Mouse (Mus musculus): ENCODE data around the gene Tmem129. TPM values are rescaled to one million over a fixed set of nuclear protein-coding genes. Genes with fewer than 3 reads are reported as not detected.

Gene Tmem129
- polyA plus RNA-seq, 1 experiment from 2014 or later, result 47.6 TPM

- H3K36me3 ChIP-seq (ENCODE audit: control insufficient read depth, insufficient read depth, low read length), result no peaks in the 10 kb centered on the region
- no peak for DNase-seq (ENCODE audit: low spot score)
- peaks cover 48% of the 10 kb centered on the region for H3K4me1 ChIP-seq (ENCODE audit: control insufficient read depth, insufficient read depth, low read length)
- no peak overlapping the region for H3K4me3 ChIP-seq (ENCODE audit: low read depth, low read length)
- H3K27me3 ChIP-seq (replicated peaks; ENCODE audit: control insufficient read depth, insufficient read depth, low read length), result no peaks in the 10 kb centered on the region
- WGBS, result 83% methylated on average over 5 of the region's 5 CpGs
- no peaks in the 10 kb centered on the region for H3K9me3 ChIP-seq (ENCODE audit: control insufficient read depth, low read length)
- no peak for ATAC-seq (ENCODE audit: low read depth)
- H3K27ac ChIP-seq (replicated peaks; ENCODE audit: low read depth, low read length), result no peak overlapping the region
- H3K4me2 ChIP-seq (ENCODE audit: low read depth, low read length), result no peak overlapping the region
- no peak overlapping the region for H3K9ac ChIP-seq (ENCODE audit: low read depth, low read length)
These were observed 40.5 kb upstream of the Tmem129 start for GRCm38 (mm10) chr5:33698669-33699068.

- Histone ChIP-seq H3K27me3 (replicated peaks; ENCODE audit: control insufficient read depth, insufficient read depth, low read length) (no peaks in the 10 kb centered on the region), H3K9me3 (ENCODE audit: control insufficient read depth, low read length) (no peaks in the 10 kb centered on the region), H3K36me3 (ENCODE audit: control insufficient read depth, insufficient read depth, low read length) (no peaks in the 10 kb centered on the region), H3K27ac (replicated peaks; ENCODE audit: low read depth, low read length) (peak overlapping the region; percentile 70; the same call in 1 of the 2 replicates), H3K4me2 (ENCODE audit: low read depth, low read length) (no peak overlapping the region), H3K4me1 (ENCODE audit: control insufficient read depth, insufficient read depth, low read length) (peaks cover 51% of the 10 kb centered on the region), H3K4me3 (ENCODE audit: low read depth, low read length) (no peak overlapping the region), H3K9ac (ENCODE audit: low read depth, low read length) (no peak overlapping the region)
- DNase-seq (ENCODE audit: low spot score) (peak; percentile 72), ATAC-seq (ENCODE audit: low read depth) (no peak)
- WGBS, result 11% methylated on average over 13 of the region's 13 CpGs
These were observed 39.8 kb upstream of the Tmem129 start for GRCm38 (mm10) chr5:33697947-33698512.

GRCm38 (mm10) chr5:33697534-33697933 lies 39.3 kb upstream of the Tmem129 start:
- Histone ChIP-seq H3K36me3 (ENCODE audit: control insufficient read depth, insufficient read depth, low read length) (no peaks in the 10 kb centered on the region), H3K4me1 (ENCODE audit: control insufficient read depth, insufficient read depth, low read length) (peaks cover 56% of the 10 kb centered on the region), H3K4me3 (ENCODE audit: low read depth, low read length) (no peak overlapping the region), H3K4me2 (ENCODE audit: low read depth, low read length) (no peak overlapping the region), H3K27me3 (replicated peaks; ENCODE audit: control insufficient read depth, insufficient read depth, low read length) (no peaks in the 10 kb centered on the region), H3K9me3 (ENCODE audit: control insufficient read depth, low read length) (no peaks in the 10 kb centered on the region), H3K9ac (ENCODE audit: low read depth, low read length) (no peak overlapping the region), H3K27ac (replicated peaks; ENCODE audit: low read depth, low read length) (peak overlapping the region; percentile 70; the same call in 1 of the 2 replicates)
- DNase-seq (ENCODE audit: low spot score), result no peak
- no peak for ATAC-seq (ENCODE audit: low read depth)
- WGBS, result 35% methylated on average over 1 of the region's 1 CpGs

- ATAC-seq (ENCODE audit: low read depth), result peak; percentile 30; the same call in 1 of the 2 replicates
- 50% methylated on average over 5 of the region's 5 CpGs for WGBS
- Histone ChIP-seq H3K27me3 (replicated peaks; ENCODE audit: control insufficient read depth, insufficient read depth, low read length) (no peaks in the 10 kb centered on the region), H3K9me3 (ENCODE audit: control insufficient read depth, low read length) (no peaks in the 10 kb centered on the region), H3K27ac (replicated peaks; ENCODE audit: low read depth, low read length) (peak overlapping the region; percentile 70), H3K36me3 (ENCODE audit: control insufficient read depth, insufficient read depth, low read length) (no peaks in the 10 kb centered on the region), H3K9ac (ENCODE audit: low read depth, low read length) (no peak overlapping the region), H3K4me1 (ENCODE audit: control insufficient read depth, insufficient read depth, low read length) (peaks cover 65% of the 10 kb centered on the region), H3K4me2 (ENCODE audit: low read depth, low read length) (no peak overlapping the region), H3K4me3 (ENCODE audit: low read depth, low read length) (no peak overlapping the region)
- peak; percentile 71 for DNase-seq (ENCODE audit: low spot score)
These were observed 38.2 kb upstream of the Tmem129 start for GRCm38 (mm10) chr5:33696430-33696829.

GRCm38 (mm10) chr5:33695718-33696121 lies 37.5 kb upstream of the Tmem129 start:
- Histone ChIP-seq H3K27ac (replicated peaks; ENCODE audit: low read depth, low read length) (peak overlapping the region; percentile 83), H3K36me3 (ENCODE audit: control insufficient read depth, insufficient read depth, low read length) (no peaks in the 10 kb centered on the region), H3K9me3 (ENCODE audit: control insufficient read depth, low read length) (no peaks in the 10 kb centered on the region), H3K4me1 (ENCODE audit: control insufficient read depth, insufficient read depth, low read length) (peaks cover 62% of the 10 kb centered on the region), H3K4me3 (ENCODE audit: low read depth, low read length) (peak overlapping the region; percentile 47), H3K9ac (ENCODE audit: low read depth, low read length) (peak overlapping the region; percentile 79), H3K4me2 (ENCODE audit: low read depth, low read length) (peak overlapping the region; percentile 94), H3K27me3 (replicated peaks; ENCODE audit: control insufficient read depth, insufficient read depth, low read length) (no peaks in the 10 kb centered on the region)
- 6% methylated on average over 18 of the region's 24 CpGs for WGBS
- ATAC-seq (ENCODE audit: low read depth) (no peak; the same call in 1 of the 2 replicates), DNase-seq (ENCODE audit: low spot score) (no peak)

GRCm38 (mm10) chr5:33694848-33695717 lies 36.9 kb upstream of the Tmem129 start:
- Histone ChIP-seq H3K4me3 (ENCODE audit: low read depth, low read length) (peak overlapping the region; percentile 47), H3K27me3 (replicated peaks; ENCODE audit: control insufficient read depth, insufficient read depth, low read length) (no peaks in the 10 kb centered on the region), H3K36me3 (ENCODE audit: control insufficient read depth, insufficient read depth, low read length) (no peaks in the 10 kb centered on the region), H3K9me3 (ENCODE audit: control insufficient read depth, low read length) (no peaks in the 10 kb centered on the region), H3K4me1 (ENCODE audit: control insufficient read depth, insufficient read depth, low read length) (peaks cover 59% of the 10 kb centered on the region), H3K9ac (ENCODE audit: low read depth, low read length) (peak overlapping the region; percentile 79), H3K4me2 (ENCODE audit: low read depth, low read length) (peak overlapping the region; percentile 94), H3K27ac (replicated peaks; ENCODE audit: low read depth, low read length) (peak overlapping the region; percentile 83)
- ATAC-seq (ENCODE audit: low read depth), result peak; percentile 72
- WGBS, result 1% methylated on average over 49 of the region's 71 CpGs
- DNase-seq (ENCODE audit: low spot score), result peak; percentile 73

- H3K9ac ChIP-seq (ENCODE audit: low read depth, low read length), result no peak overlapping the region
- H3K4me2 ChIP-seq (ENCODE audit: low read depth, low read length), result peak overlapping the region; percentile 94; the same call in 1 of the 2 replicates
- no peak overlapping the region for H3K4me3 ChIP-seq (ENCODE audit: low read depth, low read length)
- no peaks in the 10 kb centered on the region for H3K36me3 ChIP-seq (ENCODE audit: control insufficient read depth, insufficient read depth, low read length)
- H3K4me1 ChIP-seq (ENCODE audit: control insufficient read depth, insufficient read depth, low read length), result peaks cover 63% of the 10 kb centered on the region
- no peak for DNase-seq (ENCODE audit: low spot score)
- 63% methylated on average over 9 of the region's 9 CpGs for WGBS
- no peaks in the 10 kb centered on the region for H3K27me3 ChIP-seq (replicated peaks; ENCODE audit: control insufficient read depth, insufficient read depth, low read length)
- ATAC-seq (ENCODE audit: low read depth), result no peak
- H3K27ac ChIP-seq (replicated peaks; ENCODE audit: low read depth, low read length), result peak overlapping the region; percentile 83
- H3K9me3 ChIP-seq (ENCODE audit: control insufficient read depth, low read length), result no peaks in the 10 kb centered on the region
These were observed 36.2 kb upstream of the Tmem129 start for GRCm38 (mm10) chr5:33694461-33694847.

- peaks cover 63% of the 10 kb centered on the region for H3K4me1 ChIP-seq (ENCODE audit: control insufficient read depth, insufficient read depth, low read length)
- ATAC-seq (ENCODE audit: low read depth) (peak; percentile 53), DNase-seq (ENCODE audit: low spot score) (peak; percentile 86)
- H3K36me3 ChIP-seq (ENCODE audit: control insufficient read depth, insufficient read depth, low read length), result no peaks in the 10 kb centered on the region
- 3% methylated on average over 24 of the region's 24 CpGs for WGBS
- H3K4me3 ChIP-seq (ENCODE audit: low read depth, low read length), result no peak overlapping the region
- H3K27ac ChIP-seq (replicated peaks; ENCODE audit: low read depth, low read length), result peak overlapping the region; percentile 89
- H3K4me2 ChIP-seq (ENCODE audit: low read depth, low read length), result peak overlapping the region; percentile 41
- no peaks in the 10 kb centered on the region for H3K9me3 ChIP-seq (ENCODE audit: control insufficient read depth, low read length)
- H3K9ac ChIP-seq (ENCODE audit: low read depth, low read length), result peak overlapping the region; percentile 43; the same call in 1 of the 2 replicates
- H3K27me3 ChIP-seq (replicated peaks; ENCODE audit: control insufficient read depth, insufficient read depth, low read length), result no peaks in the 10 kb centered on the region
These were observed 34.2 kb upstream of the Tmem129 start for GRCm38 (mm10) chr5:33692393-33692792.

Data from embryonic facial prominence, embryonic 14.5 days (tissue).